Mouse (Mus musculus) ES-Bruce4 (cell line): Measurements from ENCODE around the gene Tmem189.

Source experiments
- CTCF ChIP-seq: IDR thresholded peaks from one replicate; pipeline ENCODE4 v1.8.1; 2011; ENCODE audit warnings: low read depth, low read length
- EP300 ChIP-seq: IDR thresholded peaks from 2 replicates; pipeline ENCODE4 v1.6.1; 2011; ENCODE audit warnings: low read depth, low read length; ENCODE audit not compliant: insufficient read depth
- POLR2A ChIP-seq: IDR thresholded peaks from one replicate; pipeline ENCODE4 v1.8.1; 2011; ENCODE audit warnings: low read length; ENCODE audit not compliant: insufficient read depth

DNA sequence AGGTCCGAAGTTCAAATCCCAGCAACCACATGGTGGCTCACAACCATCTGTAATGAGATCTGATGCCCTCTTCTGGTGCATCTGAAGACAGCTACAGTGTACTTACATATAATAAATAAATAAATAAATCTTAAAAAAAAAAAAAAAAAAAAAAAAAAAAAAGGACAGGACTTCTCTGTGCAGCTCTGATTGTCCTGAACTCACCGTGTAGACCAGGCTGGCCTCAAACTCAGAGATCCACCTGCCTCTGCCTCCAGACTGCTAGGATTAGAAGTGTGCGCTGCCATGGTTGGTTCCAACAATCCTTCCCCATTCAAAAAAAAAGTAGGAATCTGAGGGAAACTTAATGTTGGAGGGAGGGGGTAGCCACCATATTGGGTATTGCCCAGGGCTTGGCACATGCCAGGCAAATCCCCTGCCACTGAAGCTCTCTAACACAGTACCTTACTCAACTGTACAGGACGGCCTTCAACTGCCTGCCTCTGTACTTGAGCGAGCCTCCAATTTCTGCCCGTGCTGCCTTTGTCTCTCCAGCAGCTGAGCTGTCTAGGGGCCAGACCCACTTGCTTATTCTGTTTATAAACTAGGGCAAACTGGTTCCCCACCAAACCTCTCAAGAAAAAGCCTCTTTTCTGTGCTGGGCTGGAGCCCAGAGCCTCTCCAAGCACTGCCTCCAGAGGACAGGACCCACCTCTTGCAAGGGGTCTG, 65.1 kb downstream of the Tmem189 start:
- TF ChIP-seq POLR2A (no peak), CTCF (no peak), EP300 (no peak)
